Comparison of ENCODE assay signal across 15 mouse cellular contexts in the genomic region with DNA sequence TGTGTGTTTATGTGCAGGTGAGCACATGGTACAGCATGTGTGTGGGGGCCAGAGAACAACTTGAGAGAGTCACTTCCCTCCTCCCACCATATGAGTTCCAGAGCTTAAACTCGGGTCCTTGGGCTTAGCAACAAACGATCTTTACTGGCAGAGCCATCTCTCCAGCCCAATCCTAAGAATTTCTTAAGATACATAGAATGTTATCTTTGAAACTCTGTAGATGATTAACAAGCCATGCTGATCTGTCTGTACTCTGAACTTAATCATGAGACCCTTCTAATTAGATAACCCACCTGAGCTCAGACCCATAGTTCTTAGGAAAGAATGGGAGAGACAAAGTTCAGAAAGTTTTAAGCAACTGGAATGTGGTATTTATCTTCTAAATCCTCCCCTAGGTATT.
"Had no signal": no experiment of that assay in that cellular context is flagged by ENCODE, and none has a peak within 500 bp of the region (broad histone marks: within the 10 kb centered on the region; RNA-seq: fewer than 3 reads in every experiment).

No protein-coding gene starts in this region.

- H3K9me3 ChIP-seq: neural tube, embryonic 12.5 days; neural tube, embryonic 13.5 days; neural tube, embryonic 15.5 days; stomach, embryonic 15.5 days had no signal

- H3K27me3 ChIP-seq: neural tube, embryonic 12.5 days; neural tube, embryonic 13.5 days; neural tube, embryonic 15.5 days; stomach, embryonic 15.5 days had no signal

- H3K27ac ChIP-seq: neural tube, embryonic 12.5 days; neural tube, embryonic 13.5 days; neural tube, embryonic 15.5 days; stomach, embryonic 15.5 days; stomach, postnatal 0 days had no signal

- H3K36me3 ChIP-seq: neural tube, embryonic 12.5 days; neural tube, embryonic 13.5 days; neural tube, embryonic 15.5 days; stomach, embryonic 15.5 days had no signal

- H3K4me1 ChIP-seq: neural tube, embryonic 12.5 days; neural tube, embryonic 13.5 days; neural tube, embryonic 15.5 days; stomach, embryonic 15.5 days had no signal

- H3K9ac ChIP-seq: neural tube, embryonic 12.5 days; neural tube, embryonic 13.5 days; neural tube, embryonic 15.5 days; stomach, embryonic 15.5 days had no signal

- H3K4me3 ChIP-seq: neural tube, embryonic 12.5 days; neural tube, embryonic 13.5 days; neural tube, embryonic 15.5 days; stomach, embryonic 15.5 days had no signal

- DNase-seq: retina, postnatal 1 day; right cerebral cortex, adult 18-20 months; right cerebral cortex, postnatal 14 days; right cerebral cortex, postnatal 25 days; right cerebral cortex, postnatal 4 days; spleen, adult 18-20 months; thymus, adult 2 months; thymus, postnatal 14 days; thymus, postnatal 36 days; thymus, postnatal 4 days had no signal

- H3K4me2 ChIP-seq: neural tube, embryonic 12.5 days; neural tube, embryonic 13.5 days; neural tube, embryonic 15.5 days; stomach, embryonic 15.5 days had no signal
